Mouse (Mus musculus) cerebellum, adult 2 months (tissue): ENCODE data around the gene Prkce.

Experiments
- CTCF ChIP-seq: fragments of 200-500 bp; IDR thresholded peaks from 2 replicates; pipeline ENCODE4 v1.5.1; 2011; ENCODE audit warnings: low read depth, mild to moderate bottlenecking, control low read depth, low read length, moderate library complexity, borderline replicate concordance; ENCODE audit not compliant: insufficient read depth
- POLR2A ChIP-seq: fragments of 200-500 bp; IDR thresholded peaks from 2 replicates; pipeline ENCODE4 v1.6.1; 2011; ENCODE audit warnings: low read length, control low read depth, borderline replicate concordance; ENCODE audit not compliant: insufficient read depth

- TF ChIP-seq CTCF (no peak), POLR2A (no peak)
Observed at GRCm38 (mm10) chr17:86234587-86235150, 67.1 kb downstream of the Prkce start.
